Mouse (Mus musculus): Measurements from ENCODE around the gene Rell1.

DNA sequence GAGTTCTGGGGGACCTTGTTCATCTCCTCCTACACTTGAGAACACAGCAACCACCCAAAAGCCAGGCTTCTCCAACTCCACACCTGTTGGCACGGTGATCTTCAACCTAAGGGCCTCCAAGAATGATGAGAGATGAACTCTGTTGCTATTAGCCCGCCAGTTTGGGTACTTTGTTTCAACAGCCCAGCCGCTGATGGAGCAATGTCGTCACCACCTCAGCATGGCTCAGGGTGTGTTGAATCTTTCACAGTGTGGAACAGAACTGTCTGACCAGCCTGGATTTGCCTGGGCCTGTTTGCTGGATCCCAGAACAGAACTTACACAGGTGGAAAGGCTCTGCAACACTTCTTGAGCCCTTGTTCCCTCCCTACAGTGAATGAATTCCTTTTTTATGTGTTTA, 37.9 kb upstream of the Rell1 start:
- TF ChIP-seq EP300 (IDR thresholded peaks at IDR 0.05; ENCODE audit: insufficient read depth, low read depth, low read length) = no peak
- no peak for TF ChIP-seq CTCF (IDR thresholded peaks at IDR 0.05)
- TF ChIP-seq POLR2A (IDR thresholded peaks at IDR 0.05; ENCODE audit: insufficient read depth, low read depth, low read length) = no peak
